10 mouse cellular contexts compared by ENCODE assay signal in genomic region chr1:180911138-180911537, GRCm38 (mm10). TPM values are rescaled to one million over a fixed set of nuclear protein-coding genes. Genes with fewer than 3 reads are reported as not detected.
A peak's percentile ranks its signal among the peaks of the same experiment; 100 is the strongest.
DNase-seq lines count a peak whose midpoint lies in the region; ATAC-seq and TF ChIP-seq lines count a peak whose summit lies in the region.
"Had no signal": no experiment of that assay in that cellular context is flagged by ENCODE, and none has a peak within 500 bp of the region (broad histone marks: within the 10 kb centered on the region; RNA-seq: fewer than 3 reads in every experiment).

No protein-coding gene starts in this region.

- no peaks in the 10 kb centered on the region for H3K4me1 ChIP-seq in lung, adult 2 months (ENCODE audit: control insufficient read depth, insufficient read depth, low read length)
- H3K4me1 ChIP-seq in embryonic facial prominence, embryonic 10.5 days: peaks cover 26% of the 10 kb centered on the region
- H3K4me1 ChIP-seq in intestine, embryonic 15.5 days (replicated peaks): 0 out of 2 replicates have a peak, but pooled peaks cover 4% of the 10 kb centered on the region

- TF ChIP-seq CTCF in lung, adult 2 months (IDR thresholded peaks at IDR 0.05; ENCODE audit: insufficient read depth, low read length): peak; percentile 33; the same call in 1 of the 2 replicates

- no peaks in the 10 kb centered on the region for H3K9me3 ChIP-seq in embryonic facial prominence, embryonic 10.5 days
- no peaks in the 10 kb centered on the region for H3K9me3 ChIP-seq in intestine, embryonic 15.5 days
- H3K9me3 ChIP-seq: hindbrain, embryonic 15.5 days; midbrain, embryonic 15.5 days had no signal

- WGBS in lung, adult 2 months: 40% methylated on average over 8 of the region's 8 CpGs
- WGBS in embryonic facial prominence, embryonic 10.5 days: 53% methylated on average over 8 of the region's 8 CpGs
- WGBS in intestine, embryonic 15.5 days: 58% methylated on average over 8 of the region's 8 CpGs

- DNase-seq in lung, adult 2 months: no peak
- no peak for DNase-seq in lung, adult 18-20 months
- DNase-seq in embryonic facial prominence, embryonic 10.5 days (ENCODE audit: low spot score): no peak
- DNase-seq in layer of hippocampus, postnatal 14 days (ENCODE audit: low spot score in 2 of 2): no peak
- no peak for DNase-seq in spleen, postnatal 4 days (ENCODE audit: low spot score in 2 of 2)
- DNase-seq in left cerebral cortex, postnatal 25 days (ENCODE audit: low spot score in 2 of 2): no peak

- ATAC-seq in intestine, embryonic 15.5 days: no peak; the same call in 1 of the 2 replicates
- peak; percentile 34; the same call in 1 of the 2 replicates for ATAC-seq in megakaryocyte progenitor cell, adult 5-6 weeks (replicated peaks; ENCODE audit: poor library complexity)
- ATAC-seq: midbrain, embryonic 15.5 days had no signal

- H3K27me3 ChIP-seq in embryonic facial prominence, embryonic 10.5 days (replicated peaks; ENCODE audit: low read depth, poor library complexity, severe bottlenecking): no peaks in the 10 kb centered on the region
- H3K27me3 ChIP-seq in intestine, embryonic 15.5 days (replicated peaks): no peaks in the 10 kb centered on the region
- H3K27me3 ChIP-seq: hindbrain, embryonic 15.5 days; midbrain, embryonic 15.5 days had no signal

- peaks cover 33% of the 10 kb centered on the region for H3K36me3 ChIP-seq in embryonic facial prominence, embryonic 10.5 days (replicated peaks)
- H3K36me3 ChIP-seq in intestine, embryonic 15.5 days: peaks cover 14% of the 10 kb centered on the region; the same call in 1 of the 2 replicates

- peak overlapping the region; percentile 35; the same call in 1 of the 2 replicates for H3K4me2 ChIP-seq in intestine, embryonic 15.5 days (replicated peaks)
- H3K4me2 ChIP-seq: hindbrain, embryonic 15.5 days; midbrain, embryonic 15.5 days had no signal

- no peak overlapping the region for H3K9ac ChIP-seq in intestine, embryonic 15.5 days
- H3K9ac ChIP-seq: hindbrain, embryonic 15.5 days; midbrain, embryonic 15.5 days had no signal

- H3K4me3 ChIP-seq in lung, adult 2 months (replicated peaks; ENCODE audit: extremely low read depth, low read depth, low read length): no peak overlapping the region
- peak overlapping the region; percentile 25; the same call in 1 of the 2 replicates for H3K4me3 ChIP-seq in embryonic facial prominence, embryonic 10.5 days
- H3K4me3 ChIP-seq in intestine, embryonic 15.5 days (replicated peaks): no peak overlapping the region
- H3K4me3 ChIP-seq: hindbrain, embryonic 15.5 days; midbrain, embryonic 15.5 days had no signal

- no peak for TF ChIP-seq POLR2A in lung, adult 2 months (IDR thresholded peaks at IDR 0.05; ENCODE audit: borderline replicate concordance, extremely low read depth, low read depth, low read length)

- peak overlapping the region; percentile 35; the same call in 1 of the 2 replicates for H3K27ac ChIP-seq in embryonic facial prominence, embryonic 10.5 days (replicated peaks)
- H3K27ac ChIP-seq in intestine, embryonic 15.5 days: no peak overlapping the region
- H3K27ac ChIP-seq: hindbrain, embryonic 15.5 days; midbrain, embryonic 15.5 days had no signal

- intact Hi-C loops in left cerebral cortex, postnatal 25 days (cut with DNase I): no loop called here

RNA-seq across cellular contexts. Expression of gene Pycr2, which starts 7.0 kb away (rescaled TPM):
- polyA plus RNA-seq in lung, adult 2 months (2012; rRNA removed): 36.7 and 43.8 TPM in 2 replicates
- polyA plus RNA-seq in embryonic facial prominence, embryonic 10.5 days (2016; fragmentation: Nextera tagmentation; extraction: Ambion mirVana): 141 and 149 TPM in 2 replicates
- polyA plus RNA-seq in intestine, embryonic 15.5 days (2015; fragmentation: Nextera tagmentation; extraction: Ambion mirVana): 71.4 and 82.4 TPM in 2 replicates
- 27.2 and 28.8 TPM in 2 replicates for total RNA-seq in megakaryocyte progenitor cell, adult 5-6 weeks (2015)
- 22.4 and 26.3 TPM in 2 replicates for total RNA-seq in megakaryocyte progenitor cell, adult 5-6 weeks (2017)
- 10 to 100 TPM; 41.5 to 43.4 TPM for total RNA-seq in layer of hippocampus, postnatal 14 days (2021)
- 10 to 100 TPM; 29.8 to 30.2 TPM for total RNA-seq in left cerebral cortex, postnatal 25 days (2021)

RNA-seq across cellular contexts. Expression of gene Lefty2, which starts 18.2 kb away (rescaled TPM):
- polyA plus RNA-seq in lung, adult 2 months (2012; rRNA removed): 0.07 TPM in 1 of 2 replicates, not detected in the other
- not detected in 2 replicates for polyA plus RNA-seq in embryonic facial prominence, embryonic 10.5 days (2016; fragmentation: Nextera tagmentation; extraction: Ambion mirVana)
- 0.05 and 0.09 TPM in 2 replicates for polyA plus RNA-seq in intestine, embryonic 15.5 days (2015; fragmentation: Nextera tagmentation; extraction: Ambion mirVana)
- not detected in 2 replicates for total RNA-seq in megakaryocyte progenitor cell, adult 5-6 weeks (2015)
- not detected in 2 replicates for total RNA-seq in megakaryocyte progenitor cell, adult 5-6 weeks (2017)
- 1 to 10 TPM; 5.1 to 5.2 TPM for total RNA-seq in layer of hippocampus, postnatal 14 days (2021)
- 1 to 10 TPM in 1 of 2 experiments, under 1 TPM in 1; 0.37 to 2.0 TPM for total RNA-seq in left cerebral cortex, postnatal 25 days (2021)

RNA-seq across cellular contexts. Expression of gene Lefty1, which starts 23.7 kb away (rescaled TPM):
- polyA plus RNA-seq in lung, adult 2 months (2012; rRNA removed): 11.4 and 11.5 TPM in 2 replicates
- 0.11 and 0.39 TPM in 2 replicates for polyA plus RNA-seq in embryonic facial prominence, embryonic 10.5 days (2016; fragmentation: Nextera tagmentation; extraction: Ambion mirVana)
- polyA plus RNA-seq in intestine, embryonic 15.5 days (2015; fragmentation: Nextera tagmentation; extraction: Ambion mirVana): 2.2 and 2.4 TPM in 2 replicates
- total RNA-seq in megakaryocyte progenitor cell, adult 5-6 weeks (2015): 0.90 and 1.7 TPM in 2 replicates
- total RNA-seq in megakaryocyte progenitor cell, adult 5-6 weeks (2017): 0.27 TPM in 1 of 2 replicates, not detected in the other
- 1 to 10 TPM; 7.2 to 9.3 TPM for total RNA-seq in layer of hippocampus, postnatal 14 days (2021)
- under 1 TPM; 0.44 to 0.89 TPM for total RNA-seq in left cerebral cortex, postnatal 25 days (2021)

RNA-seq across cellular contexts. Expression of gene Tmem63a, which starts 31.0 kb away (rescaled TPM):
- polyA plus RNA-seq in lung, adult 2 months (2012; rRNA removed): 70.4 and 81.7 TPM in 2 replicates
- polyA plus RNA-seq in embryonic facial prominence, embryonic 10.5 days (2016; fragmentation: Nextera tagmentation; extraction: Ambion mirVana): 2.4 and 4.3 TPM in 2 replicates
- polyA plus RNA-seq in intestine, embryonic 15.5 days (2015; fragmentation: Nextera tagmentation; extraction: Ambion mirVana): 15.0 and 15.8 TPM in 2 replicates
- total RNA-seq in megakaryocyte progenitor cell, adult 5-6 weeks (2015): 15.0 and 15.6 TPM in 2 replicates
- 16.5 and 16.8 TPM in 2 replicates for total RNA-seq in megakaryocyte progenitor cell, adult 5-6 weeks (2017)
- 10 to 100 TPM in 1 of 2 experiments, 1 to 10 TPM in 1; 8.6 to 11.5 TPM for total RNA-seq in layer of hippocampus, postnatal 14 days (2021)
- 10 to 100 TPM; 10.5 to 11.1 TPM for total RNA-seq in left cerebral cortex, postnatal 25 days (2021)
